Mouse (Mus musculus) small intestine, adult 2 months (tissue): ENCODE measurements around the gene Cdh10.

Experiments used
- CTCF ChIP-seq: fragments of 200-500 bp; IDR thresholded peaks from 2 replicates; pipeline ENCODE4 v1.5.1; 2012; ENCODE audit warnings: low read depth, mild to moderate bottlenecking, control low read depth, inconsistent platforms, low read length, moderate library complexity, mixed read lengths; ENCODE audit not compliant: insufficient replicate concordance, insufficient read length; ENCODE audit errors: extremely low read depth
- POLR2A ChIP-seq: fragments of 200-500 bp; IDR thresholded peaks from 2 replicates; pipeline ENCODE4 v1.6.1; 2012; ENCODE audit warnings: low read depth, mild to moderate bottlenecking, control low read depth, inconsistent platforms, low read length, moderate library complexity

GRCm38 (mm10) chr15:18823420-18823819 lies 4.7 kb downstream of the Cdh10 start:
- TF ChIP-seq POLR2A (no peak), CTCF (no peak)
